Mouse (Mus musculus) frontal cortex, adult 2 months (tissue): Measurements from ENCODE around the gene Hsd17b6. TPM values are rescaled to one million over a fixed set of nuclear protein-coding genes. Genes with fewer than 3 reads are reported as not detected.

Source experiments
- DNase-seq, 2 experiments: peaks; one replicate each; pipeline ENCODE4 v3.0.0; 2022; ENCODE audit warnings: low spot score in 1 of 2; ENCODE audit errors: extremely low spot score in 1 of 2
- polyA plus RNA-seq: library from polyadenylated mRNA; depleted of rRNA; stranded (reverse); fragments of >200 nt; gene quantifications from 2 replicates; pipeline ENCODE4 v1.2.3, GENCODE M21; 2012; rRNA removed

Gene Hsd17b6
- polyA plus RNA-seq, 1 experiment: 0.10 TPM

DNA sequence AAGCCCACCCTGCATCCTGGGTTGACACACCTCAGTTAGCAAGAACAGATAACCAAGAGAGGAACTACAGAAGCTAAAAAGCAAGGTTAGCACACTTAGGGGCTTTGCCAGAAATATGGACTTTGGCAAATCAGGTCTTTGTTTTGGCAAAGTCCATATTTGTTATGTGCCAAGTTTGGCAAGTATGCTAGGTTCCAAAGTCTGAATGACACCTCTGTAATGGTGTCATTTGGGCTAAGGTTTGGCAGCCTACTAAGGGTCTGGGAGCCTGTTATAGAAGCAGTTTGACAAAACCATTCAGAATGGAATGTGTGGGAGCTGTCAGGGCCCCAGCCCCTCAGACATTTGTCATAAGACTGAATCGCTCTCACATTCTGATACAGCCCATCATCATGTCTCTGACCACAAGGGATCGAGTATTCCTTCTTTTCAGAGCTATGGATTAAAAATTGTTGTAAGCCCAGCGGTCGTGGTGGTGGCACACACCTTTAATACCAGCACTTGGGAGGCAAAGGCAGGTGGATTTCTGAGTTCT, 57.7 kb downstream of the Hsd17b6 start:
- no peak for DNase-seq

DNA sequence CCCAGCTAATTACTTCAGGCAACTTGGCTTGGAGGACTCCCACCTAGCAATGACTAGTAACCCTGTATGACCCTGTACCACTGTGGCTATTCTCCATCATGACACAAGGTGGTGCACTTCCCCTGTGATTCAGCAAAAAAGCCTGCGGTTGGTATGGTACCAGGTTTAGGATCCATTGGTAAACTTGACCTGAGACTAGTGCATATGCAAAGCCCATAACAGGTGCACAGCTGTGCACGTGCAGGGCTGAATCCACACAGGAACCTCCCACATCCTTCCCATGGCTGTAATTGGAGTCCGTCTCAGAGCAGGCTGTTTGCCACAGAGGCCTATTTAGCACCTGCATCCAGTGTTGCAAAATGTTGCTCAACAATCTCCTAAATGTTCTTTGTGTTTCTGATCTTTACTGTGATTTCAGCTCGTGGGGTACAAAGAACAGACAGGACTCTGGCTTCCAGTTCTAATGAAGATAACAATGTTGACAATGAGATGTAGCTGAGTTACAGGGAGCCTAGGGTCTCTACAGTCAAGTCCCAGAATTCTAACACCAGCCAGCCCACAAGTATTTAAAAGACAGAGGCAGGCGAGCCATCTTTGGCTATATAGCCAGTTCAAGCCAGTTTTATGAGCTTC, 61.9 kb downstream of the Hsd17b6 start:
- DNase-seq: peak in 1 of 2 experiments; percentile 61

Other genes starting within 250 kb of the Hsd17b6 start
- 0.11 and 0.18 TPM in 2 replicates for gene Rdh1, start 247.9 kb downstream of the Hsd17b6 start, polyA plus RNA-seq
- gene Rdh16f1, start 247.8 kb downstream of the Hsd17b6 start, polyA plus RNA-seq: 0.17 and 0.40 TPM in 2 replicates
- 0.90 TPM in 2 replicates for gene Rdh9, start 231.2 kb downstream of the Hsd17b6 start, polyA plus RNA-seq
- gene Rdh16, start 206.5 kb downstream of the Hsd17b6 start, polyA plus RNA-seq: 0.26 and 0.32 TPM in 2 replicates
- gene Rdh19, start 157.7 kb downstream of the Hsd17b6 start, polyA plus RNA-seq: not detected in 2 replicates
- gene Rdh16f2, start 141.1 kb downstream of the Hsd17b6 start, polyA plus RNA-seq: 0.15 TPM in 1 of 2 replicates, not detected in the other
- not detected in 2 replicates for gene Rdh7, start 118.8 kb downstream of the Hsd17b6 start, polyA plus RNA-seq
- gene Sdr9c7, start 109.1 kb downstream of the Hsd17b6 start, polyA plus RNA-seq: 0.11 and 0.16 TPM in 2 replicates
- gene Prim1, start 7.6 kb upstream of the Hsd17b6 start, polyA plus RNA-seq: 9.5 and 9.9 TPM in 2 replicates
- 238 and 244 TPM in 2 replicates for gene Naca, start 28.0 kb upstream of the Hsd17b6 start, polyA plus RNA-seq
- gene Ptges3, start 51.3 kb upstream of the Hsd17b6 start, polyA plus RNA-seq: 80.8 and 83.1 TPM in 2 replicates
- gene Atp5b, start 75.7 kb upstream of the Hsd17b6 start, polyA plus RNA-seq: 1,563 and 1,614 TPM in 2 replicates
- 36.0 TPM in 2 replicates for gene Baz2a, start 84.0 kb upstream of the Hsd17b6 start, polyA plus RNA-seq
- 19.1 and 20.1 TPM in 2 replicates for gene Rbms2, start 172.7 kb upstream of the Hsd17b6 start, polyA plus RNA-seq
- gene Gls2, start 186.8 kb upstream of the Hsd17b6 start, polyA plus RNA-seq: 37.6 and 39.4 TPM in 2 replicates
- 9.8 and 10.4 TPM in 2 replicates for gene Spryd4, start 204.2 kb upstream of the Hsd17b6 start, polyA plus RNA-seq
- not detected in 2 replicates for gene Mip, start 218.2 kb upstream of the Hsd17b6 start, polyA plus RNA-seq
- gene Timeless, start 224.5 kb upstream of the Hsd17b6 start, polyA plus RNA-seq: 5.1 and 5.3 TPM in 2 replicates
- gene Apon, start 246.5 kb upstream of the Hsd17b6 start, polyA plus RNA-seq: not detected in 2 replicates